Mouse (Mus musculus) heart, postnatal 14 days (tissue): Measurements from ENCODE around the gene Tmem44. TPM values are rescaled to one million over a fixed set of nuclear protein-coding genes. Genes with fewer than 3 reads are reported as not detected.

ENCODE experiments used
- DNase-seq, 2 experiments: peaks; one replicate each; pipeline ENCODE4 v3.0.0; 2021 to 2022
- intact Hi-C: fragments of 180-260 bp; cut with DNase I; formaldehyde crosslinking; loops from one replicate; pipeline ENCODE4 v1.15.1; 2025
- total RNA-seq, 2 experiments: library from RNA; stranded (reverse); gene quantifications; 2 replicates each; pipeline ENCODE4 v1.2.3; 2021

Tmem44 gene
- total RNA-seq, 2 experiments from 2014 or later: 12.9 to 13.9 TPM

GRCm38 (mm10) chr16:30559312-30559992 is 8.8 kb upstream of the Tmem44 start:
- no peak for DNase-seq
- intact Hi-C loops: no loop called here

GRCm38 (mm10) chr16:30554109-30554508 is 3.5 kb upstream of the Tmem44 start:
- intact Hi-C loops: no loop called here
- no peak for DNase-seq

- intact Hi-C loops: no loop called here
Observed at GRCm38 (mm10) chr16:30552621-30553338, 2.1 kb upstream of the Tmem44 start.

GRCm38 (mm10) chr16:30549966-30550747 is 485 bp downstream of the Tmem44 start:
- intact Hi-C loops: no loop called here
- DNase-seq: peak; percentile 89 to 91

More at GRCm38 (mm10) chr16:30552621-30553338, 2.1 kb upstream of the Tmem44 start:
- DNase-seq: peak; percentile 88 to 91

GRCm38 (mm10) chr16:30549516-30549915 is 1.1 kb downstream of the Tmem44 start:
- no peak for DNase-seq
- intact Hi-C loops: no loop called here

- intact Hi-C loops: no loop called here
- no peak for DNase-seq
Observed at GRCm38 (mm10) chr16:30548291-30548690, 2.4 kb downstream of the Tmem44 start.

GRCm38 (mm10) chr16:30544693-30545092 is 5.9 kb downstream of the Tmem44 start:
- intact Hi-C loops: no loop called here
- no peak for DNase-seq

GRCm38 (mm10) chr16:30543386-30543785 is 7.3 kb downstream of the Tmem44 start:
- intact Hi-C loops: no loop called here

GRCm38 (mm10) chr16:30542826-30543225 is 7.8 kb downstream of the Tmem44 start:
- intact Hi-C loops: no loop called here

More at GRCm38 (mm10) chr16:30543386-30543785, 7.3 kb downstream of the Tmem44 start:
- DNase-seq: no peak

GRCm38 (mm10) chr16:30540107-30541001 is 10.3 kb downstream of the Tmem44 start:
- no peak for DNase-seq
- intact Hi-C loops: no loop called here

More at GRCm38 (mm10) chr16:30542826-30543225, 7.8 kb downstream of the Tmem44 start:
- DNase-seq: no peak

- intact Hi-C loops: no loop called here
Observed at GRCm38 (mm10) chr16:30539433-30539832, 11.2 kb downstream of the Tmem44 start.

GRCm38 (mm10) chr16:30535075-30535474 is 15.6 kb downstream of the Tmem44 start:
- DNase-seq: no peak
- intact Hi-C loops: no loop called here

More at GRCm38 (mm10) chr16:30539433-30539832, 11.2 kb downstream of the Tmem44 start:
- DNase-seq: peak; percentile 69 to 72

- intact Hi-C loops: no loop called here
Observed at GRCm38 (mm10) chr16:30533592-30533991, 17.1 kb downstream of the Tmem44 start.

GRCm38 (mm10) chr16:30532929-30533328 is 17.7 kb downstream of the Tmem44 start:
- intact Hi-C loops: no loop called here
- DNase-seq: no peak

More at GRCm38 (mm10) chr16:30533592-30533991, 17.1 kb downstream of the Tmem44 start:
- no peak for DNase-seq

- intact Hi-C loops: no loop called here
Observed at GRCm38 (mm10) chr16:30531761-30532406, 18.8 kb downstream of the Tmem44 start.

GRCm38 (mm10) chr16:30530815-30531214 is 19.8 kb downstream of the Tmem44 start:
- DNase-seq: peak in 1 of 2 experiments; percentile 57
- intact Hi-C loops: no loop called here

More at GRCm38 (mm10) chr16:30531761-30532406, 18.8 kb downstream of the Tmem44 start:
- peak; percentile 59 to 73 for DNase-seq

- intact Hi-C loops: no loop called here
- no peak for DNase-seq
Observed at GRCm38 (mm10) chr16:30528386-30528785, 22.3 kb downstream of the Tmem44 start.

GRCm38 (mm10) chr16:30527889-30528288 is 22.8 kb downstream of the Tmem44 start:
- intact Hi-C loops: no loop called here
- DNase-seq: no peak

- intact Hi-C loops: no loop called here
Observed at GRCm38 (mm10) chr16:30525756-30526155, 24.9 kb downstream of the Tmem44 start.

More at GRCm38 (mm10) chr16:30525756-30526155, 24.9 kb downstream of the Tmem44 start:
- no peak for DNase-seq
